Mouse (Mus musculus) cerebral cortex, adult 2 months (tissue): ENCODE data around the gene Abcf3.

Experiments
- WGBS: fragments of 180-500 bp; shearing (Covaris S2); methylation state at CpG from one replicate; pipeline ENCODE4 v1.1.7; 2018; 5-methylcytosine and 5-hydroxymethylcytosine counted together

The Abcf3 gene

DNA sequence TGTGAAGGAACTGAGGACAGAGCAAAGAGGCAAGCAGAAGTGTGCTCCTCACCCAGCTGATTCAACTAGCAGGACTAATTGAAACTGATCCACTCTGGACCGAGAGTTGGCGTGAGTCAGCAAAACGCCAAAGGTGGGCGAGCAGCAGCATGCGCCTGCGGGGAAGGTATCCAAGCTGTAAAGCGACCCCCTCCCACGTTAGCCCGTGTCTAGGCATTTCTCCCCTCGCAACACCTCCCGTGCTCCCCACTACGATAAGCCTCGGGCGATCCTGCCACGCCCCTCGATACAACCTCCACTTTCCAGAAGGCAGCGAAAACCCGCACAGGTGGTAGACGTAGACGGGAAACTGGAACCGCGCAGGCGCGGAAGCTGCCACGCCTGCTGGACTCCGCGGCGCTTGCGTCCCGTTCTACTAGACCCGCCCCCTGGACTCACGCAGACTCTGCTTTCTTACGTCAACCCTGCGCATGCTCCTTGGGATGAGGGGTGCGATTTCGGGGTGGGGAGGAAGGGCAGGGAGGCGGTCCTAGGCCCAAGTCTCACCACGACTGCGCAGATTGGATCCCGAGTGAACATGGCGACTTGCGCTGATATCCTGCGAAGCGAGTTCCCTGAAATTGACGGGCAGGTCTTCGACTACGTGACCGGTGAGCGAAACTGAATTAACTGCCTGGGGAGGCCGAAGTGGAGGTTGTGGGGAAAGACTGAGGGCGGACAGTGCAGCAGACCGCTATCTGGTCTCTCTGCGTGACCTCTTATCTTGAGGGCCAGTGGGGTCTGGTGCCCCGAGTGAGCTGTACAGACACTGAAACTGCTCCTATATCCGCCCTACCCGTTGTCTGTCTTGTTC is at the start of gene Abcf3:
Abcf3 (plus strand) TSS at position 482 of the 853 bp plus-strand sequence.
- under 1% methylated on average over 56 of the region's 56 CpGs for WGBS

DNA sequence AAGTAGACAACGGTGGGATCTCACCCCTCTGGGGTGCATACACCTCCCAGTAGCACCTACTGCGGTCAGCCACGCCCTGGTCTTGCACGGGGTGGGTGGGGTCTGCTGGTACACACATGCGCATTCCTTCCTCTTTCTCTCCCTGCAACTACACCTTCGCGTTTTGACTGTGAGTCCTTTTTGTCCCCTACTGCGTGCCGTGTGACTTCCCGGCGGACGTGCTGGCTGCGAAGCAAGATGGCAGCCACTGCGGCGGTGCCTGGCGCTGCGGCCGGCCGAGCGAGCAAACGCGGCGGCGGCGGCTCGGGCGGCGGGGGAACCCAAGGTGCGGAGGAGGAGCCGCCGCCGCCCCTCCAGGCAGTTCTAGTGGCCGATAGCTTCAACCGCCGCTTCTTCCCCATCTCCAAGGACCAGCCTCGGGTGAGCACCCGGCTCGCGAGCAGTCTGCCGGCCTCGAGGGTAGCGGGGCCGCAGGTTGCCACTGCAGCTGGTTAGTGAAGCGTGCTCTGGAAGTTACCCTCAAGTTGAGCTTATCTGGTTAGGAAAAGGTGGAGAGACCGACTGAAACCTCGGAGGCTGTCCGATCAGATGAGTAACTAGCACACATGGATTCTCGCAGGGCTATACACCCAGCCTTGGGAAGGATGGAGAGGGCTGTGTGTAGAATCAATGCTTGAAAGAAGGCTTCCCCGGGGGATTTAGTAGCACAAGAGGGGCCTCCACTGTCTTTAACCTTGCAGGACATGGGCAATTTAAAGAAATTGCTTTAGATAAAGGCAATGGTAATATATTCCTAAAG is 49.5 kb upstream of the Abcf3 start, which contains the start of gene Eif2b5:
Eif2b5 (plus strand) TSS at position 141 of the 799 bp plus-strand sequence.
- under 1% methylated on average over 49 of the region's 49 CpGs for WGBS

DNA sequence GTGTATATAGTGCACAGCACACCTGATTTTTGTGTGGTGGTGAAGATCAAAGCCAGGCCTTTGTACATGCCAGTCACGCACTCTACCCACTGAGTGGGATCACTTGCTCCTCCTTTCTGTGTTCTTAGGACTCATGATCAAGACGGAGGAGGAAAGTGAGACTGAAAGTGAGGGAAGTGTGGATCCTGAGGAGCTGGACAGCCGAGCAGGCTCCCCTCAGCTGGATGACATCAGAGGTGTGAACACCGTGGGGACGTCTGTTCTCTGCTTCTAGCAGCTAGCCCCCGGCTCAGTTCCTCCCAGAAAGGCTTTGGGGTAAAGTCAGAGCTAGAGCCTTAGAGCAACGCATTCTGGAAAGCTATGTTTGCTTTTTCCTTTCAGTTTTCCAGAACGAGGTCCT is 42.4 kb upstream of the Abcf3 start:
- 69% methylated on average over 8 of the region's 8 CpGs for WGBS

DNA sequence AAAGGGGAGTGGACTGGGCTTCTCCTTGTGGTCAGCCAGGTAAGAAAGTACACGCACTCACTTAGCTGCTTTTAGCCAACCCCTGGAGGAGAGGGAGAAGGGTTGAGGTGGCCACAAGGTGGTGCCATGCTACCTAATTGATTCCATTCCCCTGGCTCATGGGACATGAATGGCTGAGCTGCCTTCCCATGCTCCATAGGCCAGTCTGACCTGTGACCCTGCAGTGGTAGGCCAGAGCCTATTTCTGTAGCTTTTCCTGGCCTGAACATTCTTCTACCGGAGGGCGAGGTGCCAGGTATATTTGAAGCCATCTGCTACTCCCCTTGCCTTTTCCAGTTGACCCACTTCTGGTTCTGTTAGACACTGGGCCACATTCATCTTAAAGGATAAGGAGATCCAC is 39.0 kb upstream of the Abcf3 start:
- 64% methylated on average over 3 of the region's 3 CpGs for WGBS

DNA sequence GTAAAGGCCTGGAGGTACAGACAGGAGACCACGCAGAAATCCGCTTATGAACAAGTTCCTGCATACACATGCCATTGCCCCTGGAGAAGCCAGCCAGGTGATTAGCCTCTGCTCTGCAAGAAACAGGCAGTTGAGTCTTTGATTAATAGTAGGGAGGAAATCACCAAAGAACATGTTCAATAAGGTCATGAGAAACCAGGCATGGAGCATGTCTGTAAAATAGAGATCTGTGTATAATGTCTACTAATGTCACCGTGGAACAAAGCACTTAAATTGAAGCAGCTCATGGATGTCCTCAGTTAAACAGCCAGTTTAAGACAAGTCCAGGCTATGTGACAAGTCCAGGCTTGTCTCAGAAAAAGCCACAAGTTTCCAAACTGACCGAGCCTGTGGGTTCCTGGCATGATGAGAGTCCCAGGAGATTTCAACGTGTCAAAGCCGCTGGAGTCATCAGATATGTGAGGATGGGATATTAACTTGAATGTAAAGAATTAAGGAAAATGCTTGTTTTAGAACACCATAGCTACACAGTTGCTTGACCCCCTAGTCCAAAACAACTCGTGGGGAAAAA is 37.0 kb upstream of the Abcf3 start:
- 91% methylated on average over 7 of the region's 7 CpGs for WGBS

DNA sequence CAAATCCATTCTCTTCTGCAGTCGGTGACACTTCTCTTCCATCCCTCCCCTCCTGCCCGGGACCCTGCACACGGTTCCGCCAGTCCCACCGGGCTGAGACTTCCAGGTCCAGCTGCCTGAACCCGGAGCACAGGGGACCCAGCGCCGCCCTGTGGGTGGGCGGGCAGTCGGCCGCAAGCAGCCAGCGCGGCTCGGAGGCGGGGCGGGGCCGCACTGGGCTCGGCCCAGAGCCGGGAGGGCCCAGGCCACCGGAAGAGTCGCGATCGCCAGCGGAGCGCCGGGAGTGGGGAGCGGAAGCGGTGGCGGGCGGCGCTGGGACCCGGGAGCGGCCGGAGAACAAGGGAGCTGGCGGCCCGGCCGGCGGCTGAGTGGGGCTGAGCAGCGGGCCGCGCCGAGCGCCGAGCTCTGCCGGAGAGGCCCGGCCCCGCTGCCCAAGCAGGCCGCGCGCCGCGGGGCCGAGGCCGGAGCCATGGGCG is 31.6 kb upstream of the Abcf3 start, which contains the start of gene Dvl3:
Dvl3 (plus strand) TSS at position 257 of the 476 bp plus-strand sequence.
- under 1% methylated on average over 50 of the region's 55 CpGs for WGBS

DNA sequence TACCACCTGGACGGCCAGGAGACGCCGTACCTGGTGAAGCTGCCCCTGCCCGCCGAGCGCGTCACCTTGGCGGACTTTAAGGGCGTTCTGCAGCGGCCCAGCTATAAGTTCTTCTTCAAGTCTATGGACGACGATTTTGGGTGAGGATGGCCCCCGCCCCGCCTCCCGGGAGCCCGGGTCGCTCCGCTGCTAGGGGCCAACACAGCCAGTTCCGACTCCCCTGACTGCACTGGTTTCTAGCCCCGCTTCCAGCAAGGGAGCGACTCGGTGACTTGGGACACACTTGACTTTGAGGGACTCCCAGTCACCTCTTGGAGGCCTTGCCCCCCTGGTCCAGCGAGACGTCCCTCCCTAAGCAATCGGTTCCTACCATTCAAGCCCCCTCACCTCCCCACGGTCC is 31.2 kb upstream of the Abcf3 start:
- WGBS = 1% methylated on average over 26 of the region's 26 CpGs

DNA sequence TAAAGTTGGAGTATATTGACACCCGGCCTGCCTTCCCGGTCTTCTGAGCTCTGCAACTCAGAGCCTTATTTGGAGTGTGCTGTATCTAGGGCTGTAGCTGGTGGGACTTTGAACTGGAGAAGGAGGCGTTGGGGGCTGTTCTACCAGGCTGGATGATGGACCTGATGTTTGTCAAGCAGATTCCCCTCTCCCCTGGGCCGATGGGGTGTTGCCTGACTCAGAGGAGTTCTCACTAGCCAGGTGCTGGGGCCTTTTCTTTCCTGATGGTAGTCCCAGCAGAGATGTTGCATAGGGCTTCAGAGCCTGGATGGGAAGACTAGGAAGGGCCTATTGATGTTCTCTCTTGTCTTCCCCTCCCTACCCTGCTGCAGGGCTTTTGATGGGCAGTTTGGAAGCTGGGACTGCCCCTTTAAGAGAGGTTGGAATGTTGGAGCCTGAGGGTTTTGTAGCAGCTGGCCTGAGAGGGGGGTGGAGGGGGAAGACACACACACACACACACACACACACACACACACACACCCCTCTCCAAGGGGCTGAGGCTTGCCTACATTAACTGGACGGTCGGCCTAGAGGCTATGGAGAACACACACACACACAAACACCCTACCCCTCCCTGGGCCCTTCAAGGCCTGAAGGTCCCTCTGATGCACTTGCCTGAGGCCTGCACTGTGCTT is 30.5 kb upstream of the Abcf3 start:
- WGBS = under 1% methylated on average over 6 of the region's 6 CpGs

DNA sequence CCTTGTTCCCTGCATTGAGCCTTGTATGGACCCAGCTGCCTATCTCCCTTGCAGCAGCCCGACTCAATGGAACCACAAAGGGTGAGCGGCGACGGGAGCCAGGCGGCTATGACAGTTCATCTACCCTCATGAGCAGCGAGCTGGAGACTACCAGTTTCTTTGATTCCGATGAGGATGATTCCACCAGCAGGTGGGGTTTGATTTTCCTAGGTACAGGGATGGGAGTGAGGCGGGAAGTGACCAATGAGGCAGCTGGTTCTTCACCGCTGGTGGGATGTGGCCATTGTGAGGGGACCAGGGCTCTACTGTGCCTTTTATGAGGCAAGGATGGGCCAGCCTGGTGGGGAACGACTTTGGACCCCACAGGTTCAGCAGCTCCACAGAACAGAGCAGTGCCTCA is 24.5 kb upstream of the Abcf3 start:
- 85% methylated on average over 10 of the region's 10 CpGs for WGBS

DNA sequence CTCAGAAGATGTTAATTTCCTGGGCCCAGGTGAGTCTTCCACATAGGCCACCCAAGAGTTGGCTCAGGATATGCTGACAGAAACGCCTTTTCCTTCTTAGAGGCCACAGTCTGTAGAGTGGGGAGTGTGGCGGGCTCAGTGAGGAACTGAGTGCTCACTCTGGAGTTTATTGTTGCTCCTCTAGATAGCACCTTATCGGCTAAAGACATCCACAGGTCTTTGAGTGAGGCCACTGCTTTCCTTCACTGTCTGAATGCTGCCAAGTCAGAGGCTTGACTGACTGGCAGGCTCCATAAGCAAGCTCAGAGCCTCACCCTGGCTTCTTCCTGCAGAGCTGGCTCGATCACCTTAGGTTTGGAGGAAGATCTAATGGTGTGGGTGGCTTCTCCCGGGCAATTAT is 19.6 kb upstream of the Abcf3 start:
- WGBS = 64% methylated on average over 5 of the region's 5 CpGs

DNA sequence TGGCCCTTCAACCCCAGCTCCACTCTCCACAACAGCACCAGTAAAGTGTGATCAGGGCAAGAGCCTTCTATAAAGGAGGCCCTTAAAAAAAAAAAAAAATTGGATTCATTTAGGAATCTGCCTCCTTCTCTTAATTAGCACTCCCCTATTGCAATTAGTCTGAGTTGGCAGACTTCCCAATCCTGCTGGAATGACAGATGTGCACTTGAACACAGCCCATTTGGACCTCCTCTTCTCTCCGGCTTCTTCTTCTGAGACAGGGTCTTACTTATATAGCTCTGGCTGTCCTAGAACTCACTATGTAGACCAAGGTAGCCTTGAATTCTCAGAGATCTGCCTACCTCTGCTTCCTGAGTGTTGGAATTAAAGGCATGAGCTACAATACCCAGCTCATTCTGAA is 19.0 kb upstream of the Abcf3 start:
- 26% methylated on average over 1 of the region's 1 CpGs for WGBS

DNA sequence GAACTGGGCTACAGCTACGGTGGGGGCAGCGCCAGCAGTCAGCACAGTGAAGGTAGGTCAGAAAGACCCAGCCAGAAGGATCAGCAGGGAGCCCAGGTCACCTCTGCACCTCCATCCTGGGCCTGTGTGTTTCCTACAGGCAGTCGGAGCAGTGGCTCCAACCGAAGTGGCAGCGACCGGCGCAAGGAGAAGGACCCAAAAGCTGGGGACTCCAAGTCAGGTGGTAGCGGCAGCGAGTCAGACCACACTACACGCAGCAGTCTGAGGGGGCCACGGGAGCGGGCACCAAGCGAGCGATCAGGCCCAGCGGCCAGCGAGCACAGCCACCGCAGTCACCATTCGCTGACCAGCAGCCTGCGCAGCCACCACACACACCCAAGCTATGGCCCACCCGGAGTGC is 17.4 kb upstream of the Abcf3 start:
- WGBS = 95% methylated on average over 20 of the region's 20 CpGs

DNA sequence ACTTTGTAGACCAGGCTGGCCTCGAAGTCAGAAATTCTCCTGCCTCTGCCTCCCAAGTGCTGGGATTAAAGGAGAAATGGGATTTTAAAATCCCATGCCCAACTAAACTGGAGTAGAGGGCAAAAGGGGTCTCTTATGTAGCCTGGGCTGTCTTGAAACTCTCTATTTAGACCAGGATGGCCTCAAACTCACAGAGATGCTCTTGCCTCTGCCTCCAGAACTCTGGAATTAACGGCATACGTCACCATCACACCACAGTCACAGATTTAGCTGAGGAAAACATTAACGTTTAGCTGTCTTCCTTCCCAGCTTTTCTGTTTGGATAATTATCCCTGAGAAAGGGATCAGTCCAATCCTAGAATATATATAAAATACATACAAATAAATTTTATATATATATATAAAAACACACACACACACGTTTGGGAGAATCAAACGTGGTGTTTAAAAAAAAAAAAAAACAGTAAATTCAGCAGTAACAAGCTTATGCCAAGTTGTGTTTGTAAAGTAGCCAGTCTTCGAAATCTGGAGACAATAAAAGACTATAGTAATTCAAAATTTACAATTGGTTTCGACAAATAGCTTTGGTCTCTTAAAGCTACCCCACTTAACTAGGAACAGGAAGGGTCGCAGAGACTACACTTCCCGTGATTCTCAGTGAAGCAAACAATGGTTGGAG is 13.6 kb upstream of the Abcf3 start:
- WGBS = 24% methylated on average over 10 of the region's 10 CpGs

DNA sequence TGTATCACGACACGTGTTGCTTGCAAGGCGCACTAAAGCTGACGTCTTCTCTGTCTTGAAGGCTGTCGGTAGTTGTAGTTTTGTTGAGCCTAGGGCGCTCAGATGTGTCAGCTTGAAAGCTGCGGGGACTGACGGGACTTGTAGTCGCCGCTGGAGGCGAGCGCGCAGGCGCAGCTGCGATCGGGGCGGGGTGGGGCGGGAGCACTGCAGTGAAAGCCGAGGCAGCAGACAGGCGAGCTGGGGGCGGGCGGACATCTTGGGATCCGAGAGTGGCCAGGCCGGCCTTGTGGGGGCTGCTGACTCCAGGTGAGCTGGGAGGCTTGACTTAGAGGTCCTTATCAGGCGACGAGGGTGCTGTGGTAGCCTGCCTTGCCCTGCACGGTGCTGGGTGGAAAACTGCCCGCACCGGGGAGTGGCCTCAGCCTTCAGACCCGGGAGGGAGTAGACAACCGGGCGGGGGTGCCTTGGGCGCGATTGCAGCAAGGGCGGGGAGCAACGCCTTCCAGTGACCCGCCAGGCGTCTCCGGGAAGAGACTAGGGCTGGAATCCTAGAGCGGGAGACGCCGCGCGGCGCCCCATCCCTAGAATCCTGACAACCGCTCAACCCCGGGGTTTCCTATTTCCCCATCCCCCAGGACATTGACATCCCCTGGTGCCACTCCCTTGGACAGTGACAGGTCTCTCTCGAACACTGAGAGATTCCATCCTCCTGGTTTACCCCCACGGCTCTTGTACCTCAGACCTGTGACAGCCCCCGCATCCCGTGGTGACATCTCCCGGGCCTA is 12.9 kb upstream of the Abcf3 start, which contains the start of gene Ap2m1:
Ap2m1 (plus strand) TSS at position 183 of the 785 bp plus-strand sequence.
- WGBS = under 1% methylated on average over 52 of the region's 52 CpGs

DNA sequence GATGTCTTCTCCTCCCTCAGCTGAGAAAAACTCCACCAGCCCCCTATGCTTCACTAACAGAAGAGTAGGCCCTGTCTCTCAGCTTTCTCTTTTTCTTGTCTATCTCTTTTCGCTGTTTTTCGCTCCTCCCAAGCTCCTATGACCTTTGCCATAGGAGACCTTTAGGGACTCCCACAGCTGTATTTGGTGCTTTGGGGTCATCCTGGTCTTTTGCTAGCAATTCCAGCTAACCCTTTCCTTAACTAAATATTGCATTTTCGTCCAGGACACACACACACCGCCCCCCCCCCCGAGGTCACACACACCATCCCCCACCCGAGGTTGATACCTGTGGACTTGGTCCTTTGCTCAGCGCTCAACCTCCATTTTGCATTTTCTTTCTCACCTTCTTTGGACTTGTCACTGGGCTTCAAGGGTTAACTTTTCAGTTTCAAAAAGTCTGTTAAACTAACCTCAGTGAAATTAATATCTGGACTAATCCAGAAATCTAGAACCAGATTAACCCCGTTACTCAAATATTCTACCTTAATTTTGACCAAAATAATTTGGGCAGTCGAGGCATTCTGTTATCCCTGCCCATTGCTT is 12.2 kb upstream of the Abcf3 start:
- WGBS = 21% methylated on average over 9 of the region's 9 CpGs

DNA sequence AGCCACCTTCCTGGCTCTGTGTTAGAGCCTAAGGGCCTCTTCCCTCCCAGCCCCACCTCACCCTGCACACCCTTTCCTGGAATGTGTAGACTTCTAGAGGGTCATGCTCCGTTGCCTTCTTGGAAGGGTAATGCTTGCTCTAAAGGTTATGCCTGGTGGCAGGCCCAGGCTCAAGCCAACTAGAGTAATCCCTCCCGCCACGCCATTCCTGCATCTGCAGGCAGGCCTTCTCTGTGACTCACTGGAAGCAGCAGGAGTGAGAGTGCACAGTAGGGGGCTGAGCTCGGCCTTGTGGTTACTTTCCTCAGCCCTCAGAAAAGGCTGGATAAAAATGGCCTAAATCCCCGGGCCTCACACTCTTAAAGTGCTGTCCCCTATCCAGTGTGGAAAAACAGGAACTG is 11.3 kb upstream of the Abcf3 start:
- WGBS = 6% methylated on average over 5 of the region's 5 CpGs

DNA sequence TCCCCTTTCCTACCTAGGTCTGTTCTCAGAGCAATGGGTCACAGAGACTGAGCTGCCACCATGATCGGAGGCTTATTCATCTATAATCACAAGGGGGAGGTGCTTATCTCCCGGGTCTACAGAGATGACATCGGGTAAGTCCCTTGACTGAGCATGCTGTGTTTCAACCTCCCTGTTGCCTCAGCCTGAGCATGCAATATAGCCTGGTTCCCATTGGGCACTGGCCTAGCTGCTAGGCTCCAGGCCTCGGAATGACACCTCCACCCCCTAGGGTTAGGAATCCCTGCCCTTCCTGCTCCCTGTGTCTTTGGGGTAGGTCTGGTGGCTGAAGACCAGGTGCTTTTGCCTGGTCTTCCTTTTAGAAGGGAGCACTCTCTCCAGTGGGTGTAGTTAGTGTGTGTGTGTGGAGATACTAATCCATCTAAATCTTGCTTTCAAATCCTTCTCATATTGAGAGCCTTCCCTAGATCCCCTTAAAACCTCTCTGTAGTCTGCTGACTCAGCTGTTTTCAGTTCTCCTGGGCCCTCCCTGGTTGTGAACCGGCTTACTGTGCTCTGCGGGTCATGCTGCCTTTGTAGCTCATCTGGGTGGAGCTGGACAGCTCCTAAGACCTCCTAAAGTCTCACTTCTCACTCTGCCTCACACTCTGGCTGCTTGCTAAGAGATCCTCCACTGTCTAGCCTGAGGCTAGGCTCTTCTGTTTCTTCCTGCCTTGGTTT is 10.6 kb upstream of the Abcf3 start:
- 13% methylated on average over 6 of the region's 6 CpGs for WGBS

DNA sequence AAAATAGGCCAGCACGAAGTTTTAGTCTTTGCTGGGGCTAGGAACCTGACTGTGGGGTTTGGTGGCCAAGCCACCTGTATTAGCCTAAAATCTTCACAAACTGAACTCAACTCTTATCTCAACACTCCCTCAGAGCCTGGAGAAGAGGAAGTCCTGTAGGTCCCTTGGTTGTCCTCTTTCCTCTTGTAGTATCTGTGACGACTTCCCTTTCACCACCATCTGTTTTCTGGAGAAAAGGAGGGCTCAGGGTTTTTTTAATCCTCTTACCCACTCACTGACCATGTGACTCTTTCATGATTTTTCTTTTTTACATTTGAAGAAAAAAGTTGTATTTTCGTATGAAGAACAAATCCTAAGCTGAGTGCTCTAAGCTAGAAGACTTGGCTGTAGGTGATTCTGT is 8.7 kb upstream of the Abcf3 start:
- WGBS = 48% methylated on average over 3 of the region's 3 CpGs

DNA sequence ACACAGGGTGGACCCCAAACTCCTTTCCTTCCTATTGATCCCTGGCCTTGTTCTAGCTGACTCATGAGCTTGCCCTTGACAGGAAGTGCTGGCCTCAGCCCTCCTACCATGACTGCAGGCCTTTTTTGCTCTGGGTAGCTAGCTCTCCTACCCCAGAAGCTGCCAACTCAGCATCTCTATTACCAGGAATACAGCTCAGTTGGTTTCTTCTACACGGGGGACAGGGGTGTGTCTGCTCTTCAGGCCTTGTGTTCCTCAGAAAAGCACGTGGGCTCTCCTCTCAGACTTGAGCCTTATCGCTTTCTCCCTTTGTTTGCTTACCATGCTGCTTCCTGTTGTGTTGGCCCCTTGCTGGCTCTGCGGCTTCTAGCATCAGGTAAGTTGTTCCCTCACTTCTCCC is 7.9 kb upstream of the Abcf3 start:
- 70% methylated on average over 4 of the region's 4 CpGs for WGBS
